Mouse (Mus musculus): ENCODE measurements at regions not wholly inside any gene's neighbourhood (a gene's known extent, or its start where the extent isn't known, plus 50 kb on each side); places are given as distances from the start of the nearest gene placed in this dataset.

- DNase-seq (ENCODE audit: low spot score) = no peak
- no peaks in the 10 kb centered on the region for H3K36me3 ChIP-seq (ENCODE audit: control insufficient read depth, insufficient read depth, low read length)
- no peak overlapping the region for H3K27ac ChIP-seq (replicated peaks; ENCODE audit: low read depth, low read length)
- H3K4me3 ChIP-seq (replicated peaks; ENCODE audit: low read length) = no peak overlapping the region
- H3K9me3 ChIP-seq (ENCODE audit: control insufficient read depth, low read length) = no peaks in the 10 kb centered on the region
- 76% methylated on average over 2 of the region's 2 CpGs for WGBS
- no peaks in the 10 kb centered on the region for H3K27me3 ChIP-seq (ENCODE audit: control insufficient read depth, insufficient read depth, low read length)
- no peak overlapping the region for H3K4me2 ChIP-seq (replicated peaks; ENCODE audit: low read depth, low read length, severe bottlenecking)
- H3K9ac ChIP-seq (ENCODE audit: low read depth, low read length, severe bottlenecking) = no peak overlapping the region
- no peaks in the 10 kb centered on the region for H3K4me1 ChIP-seq (ENCODE audit: control insufficient read depth, insufficient read depth, low read length)
- no peak for ATAC-seq (ENCODE audit: low FRiP score, low read depth)
- TF ChIP-seq POLR2A (IDR thresholded peaks at IDR 0.05; ENCODE audit: borderline replicate concordance, extremely low read depth, insufficient read depth, insufficient read length) = no peak
Measured at GRCm38 (mm10) chr12:27666456-27666855, 324.1 kb upstream of the Sox11 start.

- no peak overlapping the region for H3K4me2 ChIP-seq (replicated peaks; ENCODE audit: low read depth, low read length, severe bottlenecking)
- no peak for ATAC-seq (ENCODE audit: low FRiP score, low read depth)
- no peaks in the 10 kb centered on the region for H3K36me3 ChIP-seq (ENCODE audit: control insufficient read depth, insufficient read depth, low read length)
- TF ChIP-seq POLR2A (IDR thresholded peaks at IDR 0.05; ENCODE audit: borderline replicate concordance, extremely low read depth, insufficient read depth, insufficient read length) = no peak
- no peak overlapping the region for H3K27ac ChIP-seq (replicated peaks; ENCODE audit: low read depth, low read length)
- H3K9me3 ChIP-seq (ENCODE audit: control insufficient read depth, low read length) = no peaks in the 10 kb centered on the region
- H3K27me3 ChIP-seq (ENCODE audit: control insufficient read depth, insufficient read depth, low read length) = no peaks in the 10 kb centered on the region
- DNase-seq (ENCODE audit: low spot score) = no peak
- 69% methylated on average over 4 of the region's 4 CpGs for WGBS
- H3K9ac ChIP-seq (ENCODE audit: low read depth, low read length, severe bottlenecking) = no peak overlapping the region
- no peak overlapping the region for H3K4me3 ChIP-seq (replicated peaks; ENCODE audit: low read length)
- H3K4me1 ChIP-seq (ENCODE audit: control insufficient read depth, insufficient read depth, low read length) = no peaks in the 10 kb centered on the region
Measured at GRCm38 (mm10) chr12:27663126-27663525, 320.8 kb upstream of the Sox11 start.

- H3K36me3 ChIP-seq (ENCODE audit: control insufficient read depth, insufficient read depth, low read length) = no peaks in the 10 kb centered on the region
- no peak overlapping the region for H3K4me2 ChIP-seq (replicated peaks; ENCODE audit: low read depth, low read length, severe bottlenecking)
- no peak for TF ChIP-seq POLR2A (IDR thresholded peaks at IDR 0.05; ENCODE audit: borderline replicate concordance, extremely low read depth, insufficient read depth, insufficient read length)
- no peaks in the 10 kb centered on the region for H3K4me1 ChIP-seq (ENCODE audit: control insufficient read depth, insufficient read depth, low read length)
- no peak overlapping the region for H3K4me3 ChIP-seq (replicated peaks; ENCODE audit: low read length)
- no peaks in the 10 kb centered on the region for H3K9me3 ChIP-seq (ENCODE audit: control insufficient read depth, low read length)
- ATAC-seq (ENCODE audit: low FRiP score, low read depth) = no peak
- H3K27ac ChIP-seq (replicated peaks; ENCODE audit: low read depth, low read length) = no peak overlapping the region
- no peaks in the 10 kb centered on the region for H3K27me3 ChIP-seq (ENCODE audit: control insufficient read depth, insufficient read depth, low read length)
- 83% methylated on average over 5 of the region's 5 CpGs for WGBS
- no peak overlapping the region for H3K9ac ChIP-seq (ENCODE audit: low read depth, low read length, severe bottlenecking)
- DNase-seq (ENCODE audit: low spot score) = no peak
Measured at GRCm38 (mm10) chr12:27662723-27663122, 320.3 kb upstream of the Sox11 start.

- no peak for TF ChIP-seq POLR2A (IDR thresholded peaks at IDR 0.05; ENCODE audit: borderline replicate concordance, extremely low read depth, insufficient read depth, insufficient read length)
- WGBS = 82% methylated on average over 4 of the region's 4 CpGs
- peak; percentile 56 for DNase-seq (ENCODE audit: low spot score)
Measured at GRCm38 (mm10) chr12:27657536-27657935, 315.2 kb upstream of the Sox11 start.

GRCm38 (mm10) chr12:27653541-27653940, 311.2 kb upstream of the Sox11 start:
- no peaks in the 10 kb centered on the region for H3K36me3 ChIP-seq (ENCODE audit: control insufficient read depth, insufficient read depth, low read length)
- DNase-seq (ENCODE audit: low spot score) (no peak), ATAC-seq (ENCODE audit: low FRiP score, low read depth) (no peak)
- WGBS = 63% methylated on average over 4 of the region's 4 CpGs
- no peaks in the 10 kb centered on the region for H3K9me3 ChIP-seq (ENCODE audit: control insufficient read depth, low read length)
- H3K4me1 ChIP-seq (ENCODE audit: control insufficient read depth, insufficient read depth, low read length) = no peaks in the 10 kb centered on the region
- no peak overlapping the region for H3K4me2 ChIP-seq (replicated peaks; ENCODE audit: low read depth, low read length, severe bottlenecking)
- no peak for TF ChIP-seq POLR2A (IDR thresholded peaks at IDR 0.05; ENCODE audit: borderline replicate concordance, extremely low read depth, insufficient read depth, insufficient read length)
- H3K4me3 ChIP-seq (replicated peaks; ENCODE audit: low read length) = no peak overlapping the region
- H3K27ac ChIP-seq (replicated peaks; ENCODE audit: low read depth, low read length) = no peak overlapping the region
- H3K9ac ChIP-seq (ENCODE audit: low read depth, low read length, severe bottlenecking) = no peak overlapping the region
- no peaks in the 10 kb centered on the region for H3K27me3 ChIP-seq (ENCODE audit: control insufficient read depth, insufficient read depth, low read length)

More at GRCm38 (mm10) chr12:27657536-27657935, 315.2 kb upstream of the Sox11 start:
- ATAC-seq (ENCODE audit: low FRiP score, low read depth) = no peak
- Histone ChIP-seq H3K4me2 (replicated peaks; ENCODE audit: low read depth, low read length, severe bottlenecking) (no peak overlapping the region), H3K27ac (replicated peaks; ENCODE audit: low read depth, low read length) (no peak overlapping the region), H3K36me3 (ENCODE audit: control insufficient read depth, insufficient read depth, low read length) (no peaks in the 10 kb centered on the region), H3K4me1 (ENCODE audit: control insufficient read depth, insufficient read depth, low read length) (no peaks in the 10 kb centered on the region), H3K4me3 (replicated peaks; ENCODE audit: low read length) (no peak overlapping the region), H3K27me3 (ENCODE audit: control insufficient read depth, insufficient read depth, low read length) (no peaks in the 10 kb centered on the region), H3K9ac (ENCODE audit: low read depth, low read length, severe bottlenecking) (no peak overlapping the region), H3K9me3 (ENCODE audit: control insufficient read depth, low read length) (no peaks in the 10 kb centered on the region)

- H3K4me3 ChIP-seq (replicated peaks; ENCODE audit: low read length) = no peak overlapping the region
- no peak overlapping the region for H3K9ac ChIP-seq (ENCODE audit: low read depth, low read length, severe bottlenecking)
- H3K27me3 ChIP-seq (ENCODE audit: control insufficient read depth, insufficient read depth, low read length) = no peaks in the 10 kb centered on the region
- DNase-seq (ENCODE audit: low spot score) = no peak
- H3K9me3 ChIP-seq (ENCODE audit: control insufficient read depth, low read length) = no peaks in the 10 kb centered on the region
- no peak overlapping the region for H3K4me2 ChIP-seq (replicated peaks; ENCODE audit: low read depth, low read length, severe bottlenecking)
- no peak for TF ChIP-seq POLR2A (IDR thresholded peaks at IDR 0.05; ENCODE audit: borderline replicate concordance, extremely low read depth, insufficient read depth, insufficient read length)
- no peaks in the 10 kb centered on the region for H3K36me3 ChIP-seq (ENCODE audit: control insufficient read depth, insufficient read depth, low read length)
- 84% methylated on average over 4 of the region's 4 CpGs for WGBS
- no peaks in the 10 kb centered on the region for H3K4me1 ChIP-seq (ENCODE audit: control insufficient read depth, insufficient read depth, low read length)
- ATAC-seq (ENCODE audit: low FRiP score, low read depth) = no peak
- H3K27ac ChIP-seq (replicated peaks; ENCODE audit: low read depth, low read length) = no peak overlapping the region
Measured at GRCm38 (mm10) chr12:27648602-27649001, 306.2 kb upstream of the Sox11 start.

Data from limb, embryonic 14.5 days (tissue).